In the genomic region with DNA sequence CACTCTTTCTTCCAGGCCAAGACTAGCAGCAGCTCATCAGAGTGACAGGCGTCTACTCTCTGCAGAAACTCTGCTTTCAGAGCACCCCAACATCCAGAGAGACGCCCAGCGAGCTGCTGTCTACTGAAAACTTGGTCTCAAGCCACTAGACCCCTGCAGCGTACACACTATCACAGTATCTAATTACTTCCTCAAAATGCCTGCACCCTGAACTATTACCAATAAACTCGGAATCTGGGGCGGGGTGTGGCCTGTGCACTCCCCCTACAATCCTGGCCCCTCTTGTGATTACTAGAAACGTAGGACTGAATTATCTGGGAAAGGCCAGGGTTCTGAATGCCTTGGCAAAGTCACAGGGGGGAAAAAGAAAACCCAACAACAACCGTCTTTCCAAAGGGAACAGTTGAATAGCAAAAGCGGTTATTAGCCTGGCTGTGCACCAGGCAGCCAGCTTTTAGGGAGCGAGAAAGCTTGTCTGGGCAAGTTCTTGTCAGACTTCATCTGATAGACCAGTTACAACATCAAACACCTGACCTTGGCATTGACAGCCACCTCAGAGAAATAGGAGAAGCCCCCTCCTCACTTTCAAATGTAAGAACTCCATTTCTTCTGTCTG, we compare ENCODE assay signal across 11 mouse cellular contexts. TPM values are rescaled to one million over a fixed set of nuclear protein-coding genes. Genes with fewer than 3 reads are reported as not detected.
A peak's percentile ranks its signal among the peaks of the same experiment; 100 is the strongest.
DNase-seq lines count a peak whose midpoint lies in the region; ATAC-seq and TF ChIP-seq lines count a peak whose summit lies in the region.
"Had no signal": no experiment of that assay in that cellular context is flagged by ENCODE, and none has a peak within 500 bp of the region (broad histone marks: within the 10 kb centered on the region; RNA-seq: fewer than 3 reads in every experiment).

No protein-coding gene starts in this region.

- ATAC-seq in embryonic facial prominence, embryonic 15.5 days (ENCODE audit: insufficient number of reproducible peaks, low FRiP score, low TSS enrichment, low read depth): no peak
- no peak for ATAC-seq in liver, embryonic 14.5 days (ENCODE audit: insufficient read depth)

- DNase-seq in B cell, adult 2 months: peak; percentile 31 to 37
- DNase-seq in liver, embryonic 14.5 days (ENCODE audit: low read depth in 3 of 3, low spot score in 3 of 3): no peak
- no peak for DNase-seq in c-Kit-positive CD71-positive TER-119-positive erythroid progenitor cells, embryonic 14.5 days (ENCODE audit: low spot score)
- no peak for DNase-seq in urinary bladder, postnatal 25 days (ENCODE audit: low spot score)
- no peak for DNase-seq in heart, adult 9 months (ENCODE audit: low spot score in 2 of 2)
- DNase-seq: cerebellum, postnatal 25 days; heart, adult 2 months; kidney, postnatal 25 days had no signal

- 0 out of 2 replicates have a peak overlapping the region, but pooled peaks have one; percentile 25 for H3K27ac ChIP-seq in embryonic facial prominence, embryonic 15.5 days (replicated peaks)
- no peak overlapping the region; the same call in 1 of the 2 replicates for H3K27ac ChIP-seq in liver, embryonic 14.5 days
- H3K27ac ChIP-seq: heart, adult 2 months; hindbrain, embryonic 14.5 days had no signal

- H3K9me3 ChIP-seq in E14TG2a.4 (ENCODE audit: low read length): no peaks in the 10 kb centered on the region
- H3K9me3 ChIP-seq in embryonic facial prominence, embryonic 15.5 days (replicated peaks): no peaks in the 10 kb centered on the region
- H3K9me3 ChIP-seq in liver, embryonic 14.5 days (ENCODE audit: control insufficient read depth, low read length): no peaks in the 10 kb centered on the region

- no peak overlapping the region for H3K9ac ChIP-seq in embryonic facial prominence, embryonic 15.5 days
- H3K9ac ChIP-seq in liver, embryonic 14.5 days (replicated peaks): no peak overlapping the region; the same call in 1 of the 2 replicates
- H3K9ac ChIP-seq: hindbrain, embryonic 14.5 days had no signal

- no peak overlapping the region for H3K4me2 ChIP-seq in embryonic facial prominence, embryonic 15.5 days (replicated peaks)
- H3K4me2 ChIP-seq in liver, embryonic 14.5 days (ENCODE audit: low read depth): peak overlapping the region; percentile 48
- H3K4me2 ChIP-seq: hindbrain, embryonic 14.5 days had no signal

- H3K36me3 ChIP-seq in E14TG2a.4 (ENCODE audit: insufficient read depth, low read length): peaks cover 12% of the 10 kb centered on the region
- no peaks in the 10 kb centered on the region for H3K36me3 ChIP-seq in embryonic facial prominence, embryonic 15.5 days
- no peaks in the 10 kb centered on the region for H3K36me3 ChIP-seq in liver, embryonic 14.5 days (replicated peaks; ENCODE audit: control insufficient read depth, insufficient read depth, low read depth)

- no peak for TF ChIP-seq EP300 in liver, embryonic 14.5 days (IDR thresholded peaks at IDR 0.05; ENCODE audit: low read depth)

- H3K27me3 ChIP-seq in E14TG2a.4 (ENCODE audit: insufficient read depth, low read length): 0 out of 2 replicates have a peak, but pooled peaks cover 2% of the 10 kb centered on the region
- peaks cover 5% of the 10 kb centered on the region; the same call in 1 of the 2 replicates for H3K27me3 ChIP-seq in embryonic facial prominence, embryonic 15.5 days
- no peaks in the 10 kb centered on the region for H3K27me3 ChIP-seq in liver, embryonic 14.5 days (ENCODE audit: control insufficient read depth, insufficient read depth, low read length)

- WGBS in embryonic facial prominence, embryonic 15.5 days: 41% methylated on average over 10 of the region's 10 CpGs
- 46% methylated on average over 10 of the region's 10 CpGs for WGBS in liver, embryonic 14.5 days (ENCODE audit: insufficient replicate concordance)

- peaks cover 99% of the 10 kb centered on the region for H3K4me1 ChIP-seq in E14TG2a.4 (replicated peaks; ENCODE audit: low read depth, low read length)
- H3K4me1 ChIP-seq in embryonic facial prominence, embryonic 15.5 days: peaks cover 56% of the 10 kb centered on the region
- H3K4me1 ChIP-seq in liver, embryonic 14.5 days (replicated peaks; ENCODE audit: control insufficient read depth in 2 of 2, insufficient read depth in 2 of 2, low read length in 1 of 2): peaks cover 61 to 83% of the 10 kb centered on the region in 2 experiments

- peak overlapping the region; percentile 74 for H3K4me3 ChIP-seq in E14TG2a.4 (replicated peaks; ENCODE audit: low read length)
- no peak overlapping the region for H3K4me3 ChIP-seq in embryonic facial prominence, embryonic 15.5 days (replicated peaks)
- no peak overlapping the region for H3K4me3 ChIP-seq in liver, embryonic 14.5 days (ENCODE audit: insufficient read depth in 1 of 2, low read depth in 2 of 2, low read length in 2 of 2)
- H3K4me3 ChIP-seq: heart, adult 2 months had no signal

- TF ChIP-seq CTCF in E14TG2a.4 (conservative IDR thresholded peaks at IDR 0.05; ENCODE audit: low read length): no peak
- TF ChIP-seq CTCF in liver, embryonic 14.5 days (IDR thresholded peaks at IDR 0.05; ENCODE audit: low read depth): no peak

RNA-seq across cellular contexts. Expression of gene Ccdc88c, which starts 14.2 kb away (rescaled TPM):
- polyA plus RNA-seq in embryonic facial prominence, embryonic 15.5 days (2015; fragmentation: Nextera tagmentation; extraction: Ambion mirVana): 6.7 and 7.3 TPM in 2 replicates
- polyA plus RNA-seq in liver, embryonic 14.5 days (2012; rRNA removed): 9.2 and 9.3 TPM in 2 replicates
- 5.3 and 6.2 TPM in 2 replicates for polyA plus RNA-seq in liver, embryonic 14.5 days (2014; fragmentation: Nextera tagmentation; extraction: Ambion mirVana)

Comparison
In these comparisons a context has a peak if more than half of its experiments do, and no peak if none do; other contexts are left out.
1. DNase-seq: peak in B cell, adult 2 months (2 of 2); none in liver, embryonic 14.5 days (0 of 3), c-Kit-positive CD71-positive TER-119-positive erythroid progenitor cells, embryonic 14.5 days (single experiment), urinary bladder, postnatal 25 days (single experiment) and heart, adult 9 months (0 of 2).